Mouse (Mus musculus) gastrocnemius, postnatal 25 days (tissue): ENCODE measurements at regions not wholly inside any gene's neighbourhood (a gene's known extent, or its start where the extent isn't known, plus 50 kb on each side); places are given as distances from the start of the nearest gene placed in this dataset.
A peak's percentile ranks its signal among the peaks of the same experiment; 100 is the strongest.
"Not testable (repeated sequence)": the region's sequence is repeated elsewhere in the genome, so short reads cannot be mapped to it uniquely, and the experiment has no call there.

Source experiments
- DNase-seq: peaks from one replicate; pipeline ENCODE4 v3.0.0; 2022

- no peak for DNase-seq
Observed at GRCm38 (mm10) chr10:111592416-111593149, 86.5 kb downstream of the Phlda1 start.

DNA sequence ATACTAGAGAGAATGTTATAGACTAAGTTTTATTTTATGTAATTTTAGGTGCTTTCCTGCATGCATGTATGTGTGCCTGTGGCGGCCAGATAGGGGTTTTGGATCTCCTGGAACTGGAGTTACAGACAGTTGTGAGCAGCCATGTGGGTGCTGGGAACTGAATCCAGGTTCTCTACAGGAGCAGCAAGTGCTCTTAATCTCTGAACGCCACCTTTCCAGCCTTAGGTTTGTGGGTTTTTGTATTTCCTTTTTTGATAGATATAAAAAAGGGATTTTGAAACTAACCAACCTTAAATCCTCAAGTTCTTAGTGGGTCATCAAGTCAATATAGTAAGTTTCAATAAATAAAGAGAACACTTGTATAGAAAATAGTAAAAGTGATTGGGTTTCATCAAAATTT lies 87.2 kb downstream of the Phlda1 start:
- DNase-seq, result no peak

DNA sequence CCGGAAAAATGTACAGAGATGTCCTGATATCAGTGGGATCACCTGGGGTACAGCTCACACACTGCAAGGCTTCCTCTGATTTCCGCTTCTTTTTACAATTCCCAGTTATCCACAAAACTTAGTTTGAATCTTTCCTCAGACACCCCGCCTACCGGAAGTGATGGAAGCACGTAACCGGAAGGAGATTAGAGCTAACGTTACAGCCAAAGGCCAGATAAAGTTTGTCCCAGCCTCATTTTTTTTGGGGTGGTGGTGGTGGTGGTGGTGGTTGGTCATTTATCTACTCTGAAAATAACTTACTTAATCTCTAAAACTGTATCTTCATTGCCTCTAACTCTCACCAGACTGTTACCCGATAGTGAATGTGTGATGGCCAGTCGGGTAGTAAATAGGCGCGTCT lies 88.1 kb downstream of the Phlda1 start:
- no peak for DNase-seq

GRCm38 (mm10) chr10:111594651-111595050 lies 88.6 kb downstream of the Phlda1 start:
- DNase-seq, result no peak

DNA sequence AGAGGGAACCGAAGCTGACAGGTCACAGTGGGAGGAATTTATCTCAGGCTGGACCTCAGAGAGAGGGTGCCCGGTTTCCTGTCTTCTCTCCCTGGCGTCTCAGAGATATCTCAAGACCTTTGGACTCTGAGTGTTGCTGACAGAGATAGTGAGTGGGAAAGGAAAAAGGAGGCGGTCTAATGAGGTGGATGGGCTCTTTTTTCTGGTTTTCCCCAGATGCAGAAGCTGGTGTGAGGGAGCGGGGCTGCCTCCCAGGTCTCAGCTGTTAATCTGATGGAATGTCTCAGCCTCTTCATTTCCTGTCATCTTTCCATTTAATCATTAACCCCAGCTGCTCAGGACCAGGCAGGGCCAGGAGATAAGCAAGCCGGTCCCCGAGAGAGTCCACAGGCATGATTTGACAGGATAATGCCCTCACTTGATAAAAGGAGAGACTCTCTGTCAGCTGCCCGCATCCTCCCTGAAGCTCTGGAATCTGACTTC lies 89.5 kb downstream of the Phlda1 start:
- DNase-seq, result no peak

GRCm38 (mm10) chr10:111598650-111599049 lies 92.6 kb downstream of the Phlda1 start:
- no peak for DNase-seq

GRCm38 (mm10) chr10:111599297-111600250 lies 93.5 kb downstream of the Phlda1 start:
- DNase-seq, result no peak

- peak; percentile 34 for DNase-seq
Observed at GRCm38 (mm10) chr10:111600251-111600620, 94.2 kb downstream of the Phlda1 start.

DNA sequence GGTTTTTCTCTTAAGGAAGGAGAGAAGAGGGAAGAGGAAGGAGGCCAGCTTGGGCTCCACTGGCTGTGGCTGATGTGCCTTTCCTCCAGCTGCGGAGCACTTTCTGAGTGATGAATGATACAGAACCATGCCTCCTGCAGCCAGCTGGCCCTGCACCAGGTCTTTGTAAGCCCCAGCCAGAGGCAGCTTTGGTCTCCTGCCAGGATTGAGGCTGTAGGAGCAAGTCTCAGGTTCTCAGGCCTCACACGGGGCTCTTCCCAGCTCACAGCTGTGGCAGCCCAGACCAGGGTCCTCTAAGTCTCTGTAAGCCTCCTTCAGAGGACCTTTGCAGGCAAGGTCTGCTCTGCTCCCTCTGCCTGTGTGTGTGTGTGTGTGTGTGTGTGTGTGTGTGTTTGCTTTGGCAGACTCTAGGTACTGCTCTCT lies 94.6 kb downstream of the Phlda1 start:
- peak; percentile 87 for DNase-seq

GRCm38 (mm10) chr10:111603166-111603565 lies 97.1 kb downstream of the Phlda1 start:
- DNase-seq, result no peak

- DNase-seq, result not testable (repeated sequence)
Observed at GRCm38 (mm10) chr10:111607381-111607780, 101.3 kb downstream of the Phlda1 start.

GRCm38 (mm10) chr10:111608385-111609093 lies 102.5 kb downstream of the Phlda1 start:
- no peak for DNase-seq

GRCm38 (mm10) chr10:111609889-111610288 lies 103.8 kb downstream of the Phlda1 start:
- no peak for DNase-seq

DNA sequence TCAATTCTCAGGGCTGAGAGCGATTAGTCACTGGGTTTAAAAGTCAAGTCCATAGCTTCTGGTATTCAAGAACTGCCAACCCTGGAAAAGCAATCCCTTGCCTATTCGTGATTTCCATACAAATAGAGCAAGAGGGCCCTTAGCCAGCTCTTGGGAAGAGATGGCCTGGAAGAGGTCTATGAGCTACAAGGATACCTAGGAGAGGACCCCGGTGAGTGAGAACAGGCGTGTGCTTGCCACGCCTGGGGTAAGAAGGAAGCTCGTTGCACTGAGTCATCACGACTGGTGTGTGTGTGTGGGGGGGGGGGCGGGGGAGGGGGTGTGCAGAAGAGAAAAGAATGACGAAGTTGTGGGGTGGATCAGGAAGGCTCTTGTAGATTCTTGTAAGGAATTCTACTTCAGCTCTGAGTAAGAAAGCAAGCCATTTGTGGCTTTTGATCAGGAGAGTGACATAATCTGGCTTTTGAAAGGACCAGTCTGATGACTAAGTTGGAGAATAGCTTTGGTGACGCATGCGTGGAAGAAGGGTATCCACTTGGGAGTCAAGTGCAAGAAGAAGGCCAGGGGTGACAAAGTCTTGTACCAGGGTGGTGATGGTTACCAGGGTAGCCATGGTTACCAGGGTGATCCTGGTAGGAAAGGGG lies 113.7 kb downstream of the Phlda1 start:
- DNase-seq, result no peak

DNA sequence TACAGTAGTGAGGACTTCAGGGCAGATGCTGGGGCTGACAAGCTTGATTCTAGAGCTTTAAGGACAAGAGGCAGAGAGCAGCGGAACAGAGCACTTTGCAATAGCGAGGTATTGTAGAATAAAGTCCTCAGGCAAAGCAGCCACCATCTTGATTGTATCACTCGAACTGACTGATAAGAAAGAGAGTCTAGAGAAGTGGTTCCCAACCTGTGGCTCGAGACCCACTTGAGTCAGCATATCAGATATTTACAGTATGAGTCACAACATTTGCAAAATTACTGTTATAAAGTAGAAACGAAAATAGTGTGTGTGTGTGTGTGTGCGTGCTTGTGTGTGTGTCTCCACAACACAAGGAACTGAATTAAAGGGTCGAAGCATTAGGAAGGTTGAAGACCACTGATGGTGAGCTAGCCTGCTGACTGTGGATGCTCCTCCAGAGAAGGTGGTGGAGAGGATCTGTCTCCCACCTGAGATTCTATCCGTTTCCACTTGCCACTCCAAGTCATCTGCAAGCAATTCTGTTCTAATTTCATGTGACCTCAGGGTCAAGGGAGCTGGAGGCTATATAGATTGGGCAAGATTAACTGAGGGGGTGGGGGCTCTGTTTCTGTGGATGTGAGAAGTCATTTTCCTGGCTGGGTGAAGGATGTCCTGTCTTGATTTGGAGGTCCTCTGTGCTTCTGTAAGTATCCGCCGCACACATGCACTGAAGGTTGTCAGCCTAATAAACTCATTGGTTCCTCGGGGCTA lies 115.0 kb downstream of the Phlda1 start:
- no peak for DNase-seq

DNA sequence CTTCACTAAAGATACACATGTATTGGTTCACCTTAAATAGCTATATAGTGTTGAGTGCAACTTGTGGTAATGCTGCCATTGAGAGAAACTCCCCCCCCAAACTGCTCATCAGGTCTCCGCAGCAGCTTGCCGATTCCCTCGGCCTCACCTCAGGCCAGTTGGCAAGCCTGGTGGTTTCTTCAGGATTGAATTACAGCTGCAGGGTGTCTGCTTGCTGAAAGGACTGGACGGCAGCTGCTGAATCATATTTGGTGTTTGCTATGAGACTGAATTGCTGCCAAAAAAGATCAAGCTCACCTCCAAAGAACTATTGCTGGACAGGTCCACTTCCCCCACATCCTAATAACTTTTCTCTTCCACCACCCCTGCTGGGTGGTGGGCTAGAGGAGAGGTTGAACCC lies 116.7 kb downstream of the Phlda1 start:
- DNase-seq, result peak; percentile 20

DNA sequence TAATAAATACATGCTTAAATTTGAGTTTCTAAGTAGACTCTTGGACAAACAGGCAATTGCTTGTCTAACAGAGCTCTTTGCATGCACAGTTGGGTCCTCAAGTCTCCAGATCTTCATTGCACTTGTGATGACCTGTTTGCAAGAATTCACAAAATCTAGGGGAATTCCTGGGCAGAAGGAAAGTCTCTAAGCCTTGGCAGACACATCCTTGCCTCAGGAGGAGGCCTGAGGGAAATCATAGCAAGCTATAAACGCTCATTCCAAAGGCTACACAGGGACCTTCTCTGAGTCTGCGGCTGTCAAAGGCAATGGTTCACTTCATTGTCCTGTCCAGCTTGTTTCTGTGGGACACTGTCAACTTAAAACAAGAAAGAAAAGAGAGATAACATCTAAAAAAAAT lies 117.9 kb downstream of the Phlda1 start:
- DNase-seq, result no peak

- no peak for DNase-seq
Observed at GRCm38 (mm10) chr10:111624624-111625023, 118.5 kb downstream of the Phlda1 start.

DNA sequence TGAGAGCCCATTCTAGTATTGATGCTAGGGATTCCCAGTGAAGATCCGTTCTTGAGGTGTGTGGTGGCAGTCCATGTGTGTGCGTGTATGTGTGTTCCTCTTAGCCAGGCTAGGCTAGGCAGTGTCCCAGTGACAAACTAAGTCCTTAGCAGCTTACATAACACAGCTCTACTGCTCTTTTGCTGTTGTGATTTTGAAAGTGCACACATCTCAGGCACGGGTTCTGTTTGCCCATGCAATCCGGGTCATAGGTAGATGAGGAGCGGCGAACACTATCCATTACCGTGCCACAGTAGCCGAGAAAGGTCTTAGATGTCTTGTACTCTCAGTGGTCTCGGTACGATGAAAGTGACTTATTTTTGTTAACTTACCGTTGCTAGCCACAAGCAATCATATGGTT lies 119.5 kb downstream of the Phlda1 start:
- DNase-seq, result no peak

GRCm38 (mm10) chr10:111626009-111626408 lies 119.9 kb downstream of the Phlda1 start:
- DNase-seq, result no peak

GRCm38 (mm10) chr10:111636283-111636682 lies 130.2 kb downstream of the Phlda1 start:
- no peak for DNase-seq
